Mouse (Mus musculus): Measurements from ENCODE around the gene Mmrn2. TPM values are rescaled to one million over a fixed set of nuclear protein-coding genes. Genes with fewer than 3 reads are reported as not detected.

The Mmrn2 gene
- total and polyA plus RNA-seq, 3 experiments: 0.03 to 0.08 TPM; not detected in 1

DNA sequence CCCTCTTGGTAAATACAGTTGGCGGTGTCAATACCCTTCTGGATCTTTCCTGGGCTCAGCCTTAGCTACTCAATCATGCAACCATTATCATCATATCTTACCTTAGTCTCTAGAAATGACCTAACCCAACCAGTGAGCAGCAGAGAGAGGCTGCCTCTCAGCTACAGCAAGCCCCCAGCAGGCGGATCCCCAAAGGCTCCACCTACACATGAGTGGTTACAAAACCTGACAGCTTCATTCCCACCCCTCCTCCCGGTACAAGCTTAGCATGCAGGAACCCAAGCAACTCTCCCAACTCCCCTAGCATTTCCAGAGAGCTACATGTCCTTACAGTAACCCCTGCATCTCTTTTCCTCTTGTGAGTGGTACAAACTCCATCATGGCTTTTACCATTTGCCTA, 24.8 kb downstream of the Mmrn2 start:
- Histone ChIP-seq H3K27me3 (ENCODE audit: control insufficient read depth in 1 of 2, insufficient read depth in 2 of 2, low read length in 2 of 2) (no peaks in the 10 kb centered on the region), H3K27ac (ENCODE audit: control insufficient read depth, low read depth, low read length) (no peak overlapping the region), H3K9ac (ENCODE audit: control insufficient read depth, low read depth, low read length, poor library complexity, severe bottlenecking) (no peak overlapping the region), H3K36me3 (ENCODE audit: control insufficient read depth in 1 of 2, insufficient read depth in 2 of 2, low read length in 2 of 2) (no peaks in the 10 kb centered on the region), H3K4me1 (ENCODE audit: control insufficient read depth in 1 of 2, insufficient read depth in 2 of 2, low read length in 2 of 2) (no peaks in the 10 kb centered on the region), H3K79me2 (ENCODE audit: control insufficient read depth, insufficient read depth, low read length, poor library complexity) (no peaks in the 10 kb centered on the region), H3K9me3 (replicated peaks; ENCODE audit: insufficient read depth, low read length) (no peaks in the 10 kb centered on the region), H3K4me3 (ENCODE audit: control insufficient read depth in 1 of 2, insufficient read depth in 1 of 2, low read depth in 2 of 2, low read length in 2 of 2) (no peak overlapping the region)
- DNase-seq (ENCODE audit: low read depth, low spot score): no peak
- no peak for TF ChIP-seq ZNF384 (IDR thresholded peaks at IDR 0.05; ENCODE audit: low read depth, low read length)
- no peak for TF ChIP-seq MAFK (IDR thresholded peaks at IDR 0.05; ENCODE audit: borderline replicate concordance, low read depth, low read length)
- no peak for TF ChIP-seq MEF2A (IDR thresholded peaks at IDR 0.05; ENCODE audit: extremely low read depth, insufficient replicate concordance, low read depth, low read length, poor library complexity, severe bottlenecking)
- TF ChIP-seq MAZ (IDR thresholded peaks at IDR 0.05; ENCODE audit: low read depth, low read length): no peak
- no peak for TF ChIP-seq E2F4 (IDR thresholded peaks at IDR 0.05; ENCODE audit: borderline replicate concordance, low read depth, low read length)
- TF ChIP-seq MAX (IDR thresholded peaks at IDR 0.05; ENCODE audit: low read length): no peak
- TF ChIP-seq TBP (IDR thresholded peaks at IDR 0.05; ENCODE audit: low read depth, low read length): no peak
- TF ChIP-seq MYC (IDR thresholded peaks at IDR 0.05; ENCODE audit: low read depth, low read length): no peak
- no peak for TF ChIP-seq KAT2A (conservative IDR thresholded peaks at IDR 0.05; ENCODE audit: low read depth, low read length)
- no peak for TF ChIP-seq POLR2AphosphoS2 (IDR thresholded peaks at IDR 0.05; ENCODE audit: low read length)
- TF ChIP-seq CHD2 (IDR thresholded peaks at IDR 0.05; ENCODE audit: low read length): no peak
- no peak for TF ChIP-seq UBTF (IDR thresholded peaks at IDR 0.05; ENCODE audit: borderline replicate concordance, insufficient read depth, low read depth, low read length)

DNA sequence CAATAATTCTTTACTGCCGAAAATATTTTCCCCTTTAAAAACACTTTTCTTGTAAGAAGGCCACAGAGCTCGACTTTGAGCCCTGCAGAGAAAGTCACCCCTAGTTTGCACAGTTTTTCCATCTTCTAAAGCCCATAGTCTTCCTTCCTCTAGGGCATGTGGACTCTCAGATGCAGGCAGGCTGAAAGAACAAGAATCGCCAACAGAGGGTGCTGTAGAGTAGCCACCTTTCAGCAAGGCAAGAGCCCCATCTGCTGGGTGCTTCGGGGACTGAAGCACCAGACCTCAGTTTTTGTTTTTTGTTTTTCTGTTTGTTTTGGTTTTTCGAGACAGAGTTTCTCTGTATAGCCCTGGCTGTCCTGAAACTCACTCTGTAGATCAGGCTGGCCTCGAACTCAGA, 25.9 kb downstream of the Mmrn2 start:
- peak; percentile 85 for DNase-seq (ENCODE audit: low read depth, low spot score)
- H3K79me2 ChIP-seq (ENCODE audit: control insufficient read depth, insufficient read depth, low read length, poor library complexity): no peaks in the 10 kb centered on the region
- H3K4me1 ChIP-seq (ENCODE audit: control insufficient read depth in 1 of 2, insufficient read depth in 2 of 2, low read length in 2 of 2): no peaks in the 10 kb centered on the region
- no peaks in the 10 kb centered on the region for H3K36me3 ChIP-seq (ENCODE audit: control insufficient read depth in 1 of 2, insufficient read depth in 2 of 2, low read length in 2 of 2)
- no peaks in the 10 kb centered on the region for H3K9me3 ChIP-seq (replicated peaks; ENCODE audit: insufficient read depth, low read length)
- peak overlapping the region; percentile 20; the same call in 1 of the 2 replicates for H3K9ac ChIP-seq (ENCODE audit: control insufficient read depth, low read depth, low read length, poor library complexity, severe bottlenecking)
- no peak overlapping the region for H3K4me3 ChIP-seq (ENCODE audit: control insufficient read depth in 1 of 2, insufficient read depth in 1 of 2, low read depth in 2 of 2, low read length in 2 of 2)
- TF ChIP-seq SMC3 (IDR thresholded peaks at IDR 0.05; ENCODE audit: low read depth, low read length): peak; percentile 99
- TF ChIP-seq RAD21 (IDR thresholded peaks at IDR 0.05; ENCODE audit: low read depth, low read length): peak; percentile 96
- no peak for TF ChIP-seq POLR2A (IDR thresholded peaks at IDR 0.05; ENCODE audit: control insufficient read depth in 1 of 2, insufficient read depth in 1 of 2, low read depth in 1 of 2, low read length in 2 of 2, poor library complexity in 1 of 2)
- TF ChIP-seq USF1 (IDR thresholded peaks at IDR 0.05; ENCODE audit: low read depth, low read length): no peak
- TF ChIP-seq BHLHE40 (IDR thresholded peaks at IDR 0.05; ENCODE audit: borderline replicate concordance, low read depth, low read length): 0 out of 2 replicates have a peak, but pooled peaks have one; percentile 24
- no peak for TF ChIP-seq POLR2AphosphoS2 (IDR thresholded peaks at IDR 0.05; ENCODE audit: low read length)
- TF ChIP-seq CTCF (IDR thresholded peaks at IDR 0.05 in 2 of 3, conservative IDR thresholded peaks at IDR 0.05 in 1 of 3; ENCODE audit: control insufficient read depth in 1 of 3, insufficient read depth in 1 of 3, low read depth in 2 of 3, low read length in 3 of 3, poor library complexity in 1 of 3, severe bottlenecking in 1 of 3): peak; percentile 91 to 100 (median 98)
- TF ChIP-seq ZNF384 (IDR thresholded peaks at IDR 0.05; ENCODE audit: low read depth, low read length): peak; percentile 60
- TF ChIP-seq JUND (IDR thresholded peaks at IDR 0.05; ENCODE audit: low read depth, low read length): peak; percentile 74; the same call in 1 of the 2 replicates
- TF ChIP-seq ZC3H11A (IDR thresholded peaks at IDR 0.05; ENCODE audit: low read depth, low read length): peak; percentile 96
- TF ChIP-seq GATA1 (IDR thresholded peaks at IDR 0.05; ENCODE audit: low read depth, low read length): 0 out of 2 replicates have a peak, but pooled peaks have one; percentile 14
- TF ChIP-seq MYC (IDR thresholded peaks at IDR 0.05; ENCODE audit: low read depth, low read length): 0 out of 2 replicates have a peak, but pooled peaks have one; percentile 30
- no peak for TF ChIP-seq MAZ (IDR thresholded peaks at IDR 0.05; ENCODE audit: low read depth, low read length)
- TF ChIP-seq ZMIZ1 (IDR thresholded peaks at IDR 0.05; ENCODE audit: low read depth, low read length): no peak
- H3K27ac ChIP-seq (ENCODE audit: control insufficient read depth, low read depth, low read length): no peak overlapping the region
- no peaks in the 10 kb centered on the region for H3K27me3 ChIP-seq (ENCODE audit: control insufficient read depth in 1 of 2, insufficient read depth in 2 of 2, low read length in 2 of 2)
